Mouse (Mus musculus): ENCODE results near the gene Ces2a. TPM values are rescaled to one million over a fixed set of nuclear protein-coding genes. Genes with fewer than 3 reads are reported as not detected.

Ces2a gene
- not detected in 2 replicates for polyA plus RNA-seq (2012; ENCODE audit: insufficient read depth, insufficient read length, missing spikeins)

GRCm38 (mm10) chr8:104733753-104734152, at the start of gene Ces2a:
TSS of gene Ces2a (plus strand) at chr8:104734003.
- no peak for TF ChIP-seq POLR2A (IDR thresholded peaks at IDR 0.05; ENCODE audit: borderline replicate concordance, low read depth, low read length)
- no peak for TF ChIP-seq CTCF (IDR thresholded peaks at IDR 0.05; ENCODE audit: low read depth, low read length)
- Histone ChIP-seq H3K4me3 (ENCODE audit: insufficient read depth, low read length) (no peak within 1 kb of the TSS), H3K27ac (ENCODE audit: insufficient read depth, low read depth, low read length) (no peak within 1 kb of the TSS), H3K4me1 (ENCODE audit: control insufficient read depth, insufficient read depth, low read length) (no peaks in the 10 kb centered on the region)

- no peak overlapping the region for H3K27ac ChIP-seq (ENCODE audit: insufficient read depth, low read depth, low read length)
- H3K4me1 ChIP-seq (ENCODE audit: control insufficient read depth, insufficient read depth, low read length) = no peaks in the 10 kb centered on the region
- H3K4me3 ChIP-seq (ENCODE audit: insufficient read depth, low read length) = no peak overlapping the region
- TF ChIP-seq POLR2A (IDR thresholded peaks at IDR 0.05; ENCODE audit: borderline replicate concordance, low read depth, low read length) (no peak), CTCF (IDR thresholded peaks at IDR 0.05; ENCODE audit: low read depth, low read length) (no peak)
These were observed 45.4 kb upstream of the Ces2a start for GRCm38 (mm10) chr8:104688433-104688832.

DNA sequence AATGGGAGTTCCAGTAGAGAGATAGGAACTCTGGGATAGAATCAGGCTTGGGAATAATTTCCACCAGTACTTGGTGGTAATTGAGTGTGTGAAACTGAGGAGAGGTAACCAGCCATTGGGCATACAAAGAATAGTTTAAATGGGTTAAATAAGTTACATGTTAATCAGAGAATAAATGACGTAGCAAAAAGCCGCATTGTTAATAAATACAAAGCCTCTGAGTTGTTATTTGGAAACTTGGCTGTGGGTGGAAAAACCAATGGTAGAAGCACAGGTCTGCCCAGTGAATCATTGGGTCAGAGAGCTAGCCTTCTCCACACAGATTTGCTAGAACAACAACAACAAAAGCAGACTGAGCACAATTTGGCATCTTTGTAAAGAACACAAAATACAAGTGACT, 35.2 kb upstream of the Ces2a start:
- H3K4me3 ChIP-seq (ENCODE audit: insufficient read depth, low read length) = no peak overlapping the region
- H3K4me1 ChIP-seq (ENCODE audit: control insufficient read depth, insufficient read depth, low read length) = no peaks in the 10 kb centered on the region
- no peak overlapping the region for H3K27ac ChIP-seq (ENCODE audit: insufficient read depth, low read depth, low read length)
- no peak for TF ChIP-seq POLR2A (IDR thresholded peaks at IDR 0.05; ENCODE audit: borderline replicate concordance, low read depth, low read length)
- TF ChIP-seq CTCF (IDR thresholded peaks at IDR 0.05; ENCODE audit: low read depth, low read length) = no peak

GRCm38 (mm10) chr8:104701900-104702299, 31.9 kb upstream of the Ces2a start:
- Histone ChIP-seq H3K27ac (ENCODE audit: insufficient read depth, low read depth, low read length) (no peak overlapping the region), H3K4me1 (ENCODE audit: control insufficient read depth, insufficient read depth, low read length) (no peaks in the 10 kb centered on the region), H3K4me3 (ENCODE audit: insufficient read depth, low read length) (no peak overlapping the region)
- TF ChIP-seq CTCF (IDR thresholded peaks at IDR 0.05; ENCODE audit: low read depth, low read length) (no peak), POLR2A (IDR thresholded peaks at IDR 0.05; ENCODE audit: borderline replicate concordance, low read depth, low read length) (no peak)

GRCm38 (mm10) chr8:104721166-104721565, 12.6 kb upstream of the Ces2a start:
- H3K4me1 ChIP-seq (ENCODE audit: control insufficient read depth, insufficient read depth, low read length) = no peaks in the 10 kb centered on the region
- H3K27ac ChIP-seq (ENCODE audit: insufficient read depth, low read depth, low read length) = no peak overlapping the region
- TF ChIP-seq CTCF (IDR thresholded peaks at IDR 0.05; ENCODE audit: low read depth, low read length) (no peak), POLR2A (IDR thresholded peaks at IDR 0.05; ENCODE audit: borderline replicate concordance, low read depth, low read length) (no peak)
- no peak overlapping the region for H3K4me3 ChIP-seq (ENCODE audit: insufficient read depth, low read length)

DNA sequence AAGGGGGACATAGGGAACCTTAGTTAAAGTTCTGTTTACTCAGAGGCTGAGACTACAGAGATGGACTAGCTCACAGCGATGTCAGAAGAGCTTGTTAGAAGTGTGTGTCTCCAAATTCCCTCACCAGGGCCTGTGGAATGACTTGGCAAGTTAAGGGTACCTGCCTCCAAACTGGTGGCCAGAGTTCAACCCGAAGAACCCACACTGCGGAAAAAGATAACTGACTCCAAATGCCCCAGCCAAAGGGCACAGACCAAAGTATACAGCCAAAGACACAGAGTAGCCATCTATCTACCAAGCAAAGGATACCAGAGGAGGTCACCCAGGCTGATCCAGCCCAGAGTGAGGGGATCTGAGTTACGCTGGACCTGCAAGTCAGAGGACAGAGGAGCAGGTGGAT, 2.4 kb upstream of the Ces2a start:
- no peaks in the 10 kb centered on the region for H3K4me1 ChIP-seq (ENCODE audit: control insufficient read depth, insufficient read depth, low read length)
- no peak overlapping the region for H3K27ac ChIP-seq (ENCODE audit: insufficient read depth, low read depth, low read length)
- TF ChIP-seq POLR2A (IDR thresholded peaks at IDR 0.05; ENCODE audit: borderline replicate concordance, low read depth, low read length) (no peak), CTCF (IDR thresholded peaks at IDR 0.05; ENCODE audit: low read depth, low read length) (no peak)
- no peak overlapping the region for H3K4me3 ChIP-seq (ENCODE audit: insufficient read depth, low read length)

GRCm38 (mm10) chr8:104731969-104732368, 1.8 kb upstream of the Ces2a start:
- Histone ChIP-seq H3K4me1 (ENCODE audit: control insufficient read depth, insufficient read depth, low read length) (no peaks in the 10 kb centered on the region), H3K27ac (ENCODE audit: insufficient read depth, low read depth, low read length) (no peak overlapping the region), H3K4me3 (ENCODE audit: insufficient read depth, low read length) (no peak overlapping the region)
- TF ChIP-seq POLR2A (IDR thresholded peaks at IDR 0.05; ENCODE audit: borderline replicate concordance, low read depth, low read length) (no peak), CTCF (IDR thresholded peaks at IDR 0.05; ENCODE audit: low read depth, low read length) (no peak)

DNA sequence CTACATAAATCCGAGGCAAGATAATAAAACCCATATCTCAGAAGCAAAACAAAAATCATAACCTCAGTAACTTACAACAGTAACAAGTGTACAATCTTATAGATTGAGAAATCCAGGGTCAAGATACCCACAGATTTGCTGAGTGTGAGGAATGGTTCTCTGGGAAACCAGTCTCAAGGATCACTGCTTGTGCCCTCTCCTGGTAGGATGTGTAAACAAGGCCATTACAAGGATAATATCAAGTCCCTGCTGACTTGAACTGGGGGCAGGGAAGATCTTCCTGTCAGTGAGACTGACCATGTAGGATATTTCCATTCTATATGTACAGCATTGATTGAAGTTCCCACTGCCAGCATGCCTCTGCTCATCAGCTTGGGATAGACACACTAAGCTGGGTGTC, 8.2 kb downstream of the Ces2a start:
- no peak overlapping the region for H3K27ac ChIP-seq (ENCODE audit: insufficient read depth, low read depth, low read length)
- TF ChIP-seq POLR2A (IDR thresholded peaks at IDR 0.05; ENCODE audit: borderline replicate concordance, low read depth, low read length) = no peak
- TF ChIP-seq CTCF (IDR thresholded peaks at IDR 0.05; ENCODE audit: low read depth, low read length) = no peak
- no peak overlapping the region for H3K4me3 ChIP-seq (ENCODE audit: insufficient read depth, low read length)
- H3K4me1 ChIP-seq (ENCODE audit: control insufficient read depth, insufficient read depth, low read length) = no peaks in the 10 kb centered on the region

- no peaks in the 10 kb centered on the region for H3K4me1 ChIP-seq (ENCODE audit: control insufficient read depth, insufficient read depth, low read length)
- no peak overlapping the region for H3K4me3 ChIP-seq (ENCODE audit: insufficient read depth, low read length)
- TF ChIP-seq CTCF (IDR thresholded peaks at IDR 0.05; ENCODE audit: low read depth, low read length) (no peak), POLR2A (IDR thresholded peaks at IDR 0.05; ENCODE audit: borderline replicate concordance, low read depth, low read length) (no peak)
- no peak overlapping the region for H3K27ac ChIP-seq (ENCODE audit: insufficient read depth, low read depth, low read length)
These were observed 9.6 kb downstream of the Ces2a start for GRCm38 (mm10) chr8:104743410-104743809.

GRCm38 (mm10) chr8:104752818-104753217, 19.0 kb downstream of the Ces2a start:
- no peaks in the 10 kb centered on the region for H3K4me1 ChIP-seq (ENCODE audit: control insufficient read depth, insufficient read depth, low read length)
- no peak overlapping the region for H3K27ac ChIP-seq (ENCODE audit: insufficient read depth, low read depth, low read length)
- TF ChIP-seq POLR2A (IDR thresholded peaks at IDR 0.05; ENCODE audit: borderline replicate concordance, low read depth, low read length) = no peak
- no peak for TF ChIP-seq CTCF (IDR thresholded peaks at IDR 0.05; ENCODE audit: low read depth, low read length)
- H3K4me3 ChIP-seq (ENCODE audit: insufficient read depth, low read length) = no peak overlapping the region

- TF ChIP-seq CTCF (IDR thresholded peaks at IDR 0.05; ENCODE audit: low read depth, low read length) = no peak
- TF ChIP-seq POLR2A (IDR thresholded peaks at IDR 0.05; ENCODE audit: borderline replicate concordance, low read depth, low read length) = no peak
- no peak overlapping the region for H3K27ac ChIP-seq (ENCODE audit: insufficient read depth, low read depth, low read length)
- no peak overlapping the region for H3K4me3 ChIP-seq (ENCODE audit: insufficient read depth, low read length)
- no peaks in the 10 kb centered on the region for H3K4me1 ChIP-seq (ENCODE audit: control insufficient read depth, insufficient read depth, low read length)
These were observed 23.8 kb downstream of the Ces2a start for GRCm38 (mm10) chr8:104757621-104758020.
